Mouse (Mus musculus) bone marrow, adult 2 months (tissue): ENCODE results near the gene Mical3.

Experiments used
- CTCF ChIP-seq: fragments of 200-500 bp; IDR thresholded peaks from 2 replicates; pipeline ENCODE4 v1.5.1; 2011; ENCODE audit warnings: low read length, control low read depth; ENCODE audit not compliant: control insufficient read depth, insufficient read depth
- POLR2A ChIP-seq: fragments of 200-500 bp; IDR thresholded peaks from 2 replicates; pipeline ENCODE4 v1.6.1; 2011; ENCODE audit warnings: low read depth, mild to moderate bottlenecking, control low read depth, low read length, borderline replicate concordance; ENCODE audit not compliant: control insufficient read depth

DNA sequence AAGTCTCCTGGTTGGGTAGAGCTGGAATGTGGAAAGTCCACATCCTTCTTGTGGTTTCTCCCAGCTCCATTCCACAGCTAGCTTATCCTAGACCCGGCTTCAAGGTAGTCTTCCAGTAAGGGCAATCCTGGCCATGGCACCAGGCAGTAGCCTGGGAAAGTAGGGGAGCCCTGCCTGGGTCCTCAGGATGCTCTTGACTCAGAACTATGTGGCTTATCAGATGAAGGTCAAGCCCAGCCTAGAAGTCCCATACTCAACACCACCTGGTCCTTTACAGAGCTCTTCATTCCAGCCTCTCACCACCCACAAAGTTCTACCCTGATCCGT is 215.2 kb downstream of the Mical3 start:
- no peak for TF ChIP-seq POLR2A
- TF ChIP-seq CTCF: no peak
